ENCODE assay signal across 1 mouse cellular context in the genomic region with DNA sequence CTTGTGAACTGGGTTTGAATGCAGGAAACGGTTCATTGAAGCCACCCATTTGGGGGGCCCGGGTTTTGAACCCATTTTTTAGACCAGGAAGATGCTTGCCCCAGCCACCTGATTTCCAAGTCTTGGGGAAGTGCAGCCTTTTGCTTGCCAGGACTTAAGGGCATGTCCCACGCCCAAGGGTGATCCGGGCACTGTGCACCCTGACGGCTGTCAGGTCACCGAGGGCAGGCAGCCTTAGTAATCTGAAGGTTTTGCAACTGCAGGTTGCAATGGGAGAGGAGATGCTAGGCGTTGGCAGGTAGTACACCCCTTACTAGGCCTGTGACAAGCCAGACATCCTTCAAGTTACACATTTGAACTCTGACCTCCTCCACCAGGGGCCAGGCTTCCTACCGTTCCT.
TF ChIP-seq lines count a peak whose summit lies in the region.

No protein-coding gene starts in this region.

TF ChIP-seq in MEL, 35 proteins besides CTCF, POLR2A, EP300 and RAD21 (continued from another document):
- TF ChIP-seq SIN3A (IDR thresholded peaks at IDR 0.05; ENCODE audit: low read length) = no peak
